In the genomic region with DNA sequence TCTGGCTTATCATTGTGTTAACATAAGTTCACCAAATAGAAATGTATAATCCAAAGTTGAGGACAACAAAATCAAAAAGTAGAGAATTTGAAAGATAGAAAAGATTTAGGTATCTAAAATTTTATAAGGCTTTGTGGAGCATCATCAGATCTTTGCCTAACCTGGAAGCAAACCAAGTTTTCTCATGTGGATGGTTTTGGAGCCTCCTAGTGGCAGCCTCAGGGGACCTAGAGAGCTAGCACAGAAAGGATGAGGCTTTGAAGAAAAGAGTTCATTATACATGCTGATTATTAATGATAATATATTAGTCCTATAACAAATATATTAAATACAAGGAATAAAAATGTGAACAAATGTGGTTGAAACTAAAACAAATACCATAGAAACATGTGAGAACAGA, we compare ENCODE assay signal across 10 mouse cellular contexts.
DNase-seq lines count a peak whose midpoint lies in the region; ATAC-seq and TF ChIP-seq lines count a peak whose summit lies in the region.
"Had no signal": no experiment of that assay in that cellular context is flagged by ENCODE, and none has a peak within 500 bp of the region (broad histone marks: within the 10 kb centered on the region; RNA-seq: fewer than 3 reads in every experiment).

No protein-coding gene starts in this region.

- no peaks in the 10 kb centered on the region for H3K4me1 ChIP-seq in thymus, adult 2 months (replicated peaks; ENCODE audit: control insufficient read depth, insufficient read depth, low read length)
- no peaks in the 10 kb centered on the region for H3K4me1 ChIP-seq in embryonic facial prominence, embryonic 11.5 days (ENCODE audit: control insufficient read depth, insufficient read depth, low read length)
- H3K4me1 ChIP-seq: heart, embryonic 13.5 days had no signal

- H3K27me3 ChIP-seq in thymus, adult 2 months (ENCODE audit: control insufficient read depth, insufficient read depth, low read length), result no peaks in the 10 kb centered on the region
- no peaks in the 10 kb centered on the region for H3K27me3 ChIP-seq in embryonic facial prominence, embryonic 11.5 days (ENCODE audit: control insufficient read depth, insufficient read depth, low read length)
- H3K27me3 ChIP-seq: heart, embryonic 13.5 days had no signal

- intact Hi-C loops in gastrocnemius, adult 2 months (cut with DNase I), result loop anchor here (5.0 kb wide), 1 partner anchor 514 kb away; no protein-coding TSS in a partner anchor
- intact Hi-C loops in gastrocnemius, postnatal 36 days (cut with DNase I), result loop anchor here (5.0 kb wide), 1 partner anchor 514 kb away; no protein-coding TSS in a partner anchor

- no peak overlapping the region for H3K9ac ChIP-seq in embryonic facial prominence, embryonic 11.5 days (replicated peaks; ENCODE audit: low read length)
- H3K9ac ChIP-seq: heart, embryonic 13.5 days had no signal

- DNase-seq in gastrocnemius, adult 2 months, result peak; percentile 16
- DNase-seq in gastrocnemius, postnatal 36 days, result no peak
- DNase-seq in thymus, adult 2 months, result peak; percentile 4
- no peak for DNase-seq in thymus, postnatal 25 days
- peak; percentile 62 for DNase-seq in embryonic facial prominence, embryonic 11.5 days (ENCODE audit: low spot score)
- DNase-seq in layer of hippocampus, postnatal 36 days, result peak; percentile 16 to 31
- DNase-seq in right cerebral cortex, postnatal 10 days (ENCODE audit: low spot score in 2 of 2), result peak; percentile 35 to 61
- DNase-seq in spleen, postnatal 36 days (ENCODE audit: low spot score in 2 of 2), result no peak

- no peaks in the 10 kb centered on the region for H3K36me3 ChIP-seq in thymus, adult 2 months (ENCODE audit: control insufficient read depth, insufficient read depth, low read length)
- no peaks in the 10 kb centered on the region for H3K36me3 ChIP-seq in embryonic facial prominence, embryonic 11.5 days (replicated peaks; ENCODE audit: control insufficient read depth, insufficient read depth, low read depth, low read length)
- H3K36me3 ChIP-seq: G1E; heart, embryonic 13.5 days had no signal

- H3K27ac ChIP-seq in gastrocnemius, adult 2 months, result no peak overlapping the region
- no peak overlapping the region for H3K27ac ChIP-seq in thymus, adult 2 months (ENCODE audit: control insufficient read depth, insufficient read depth, low read length)
- H3K27ac ChIP-seq in embryonic facial prominence, embryonic 11.5 days (replicated peaks; ENCODE audit: low read depth, low read length), result no peak overlapping the region
- H3K27ac ChIP-seq: heart, embryonic 13.5 days had no signal

- peak; percentile 53 for TF ChIP-seq CTCF in gastrocnemius, adult 2 months (IDR thresholded peaks at IDR 0.05)
- TF ChIP-seq CTCF in thymus, adult 2 months (IDR thresholded peaks at IDR 0.05; ENCODE audit: borderline replicate concordance, control insufficient read depth, extremely low read depth, insufficient read depth, low read length, poor library complexity), result no peak

- no peak for ATAC-seq in embryonic facial prominence, embryonic 11.5 days (replicated peaks; ENCODE audit: insufficient number of reproducible peaks, low FRiP score, low TSS enrichment, low read depth)

- H3K4me2 ChIP-seq in embryonic facial prominence, embryonic 11.5 days (ENCODE audit: low read depth, low read length), result no peak overlapping the region
- H3K4me2 ChIP-seq: heart, embryonic 13.5 days had no signal

- TF ChIP-seq POLR2A in thymus, adult 2 months (IDR thresholded peaks at IDR 0.05; ENCODE audit: control insufficient read depth, extremely low read depth, insufficient read depth, low read length, poor library complexity), result no peak

- no peak overlapping the region for H3K4me3 ChIP-seq in gastrocnemius, adult 2 months
- H3K4me3 ChIP-seq in thymus, adult 2 months (ENCODE audit: control insufficient read depth, insufficient read depth, low read length), result no peak overlapping the region
- H3K4me3 ChIP-seq in embryonic facial prominence, embryonic 11.5 days (ENCODE audit: low read depth, low read length), result no peak overlapping the region
- H3K4me3 ChIP-seq: heart, embryonic 13.5 days had no signal

- H3K9me3 ChIP-seq in embryonic facial prominence, embryonic 11.5 days (replicated peaks; ENCODE audit: control insufficient read depth, low read length), result no peaks in the 10 kb centered on the region
- H3K9me3 ChIP-seq: G1E; heart, embryonic 13.5 days had no signal

Comparison
In these comparisons a context has a peak if more than half of its experiments do, and no peak if none do; other contexts are left out.
1. DNase-seq: peak in gastrocnemius, adult 2 months (single experiment), thymus, adult 2 months (single experiment), embryonic facial prominence, embryonic 11.5 days (single experiment), layer of hippocampus, postnatal 36 days (2 of 2) and right cerebral cortex, postnatal 10 days (2 of 2); none in gastrocnemius, postnatal 36 days (0 of 2), thymus, postnatal 25 days (single experiment) and spleen, postnatal 36 days (0 of 2).